Mouse (Mus musculus): Measurements from ENCODE around the gene Csdc2. TPM values are rescaled to one million over a fixed set of nuclear protein-coding genes. Genes with fewer than 3 reads are reported as not detected.

Gene Csdc2
- polyA plus RNA-seq (2012; rRNA removed) = 8.0 and 9.7 TPM in 2 replicates

- WGBS = 11% methylated on average over 12 of the region's 12 CpGs
- DNase-seq = peak; percentile 18
- H3K4me1 ChIP-seq (ENCODE audit: control insufficient read depth, insufficient read depth, low read length) = peaks cover 6% of the 10 kb centered on the region; the same call in 1 of the 2 replicates
- TF ChIP-seq CTCF (IDR thresholded peaks at IDR 0.05; ENCODE audit: insufficient read depth, low read length) = no peak
- no peak for TF ChIP-seq POLR2A (IDR thresholded peaks at IDR 0.05; ENCODE audit: borderline replicate concordance, extremely low read depth, low read depth, low read length)
- H3K4me3 ChIP-seq (replicated peaks; ENCODE audit: extremely low read depth, low read depth, low read length) = peak within 1 kb of the TSS; percentile 33
Measured at GRCm38 (mm10) chr15:81936679-81937078, at the start of gene Csdc2. Gene Csdc2, plus strand, starts transcription at chr15:81936759.

DNA sequence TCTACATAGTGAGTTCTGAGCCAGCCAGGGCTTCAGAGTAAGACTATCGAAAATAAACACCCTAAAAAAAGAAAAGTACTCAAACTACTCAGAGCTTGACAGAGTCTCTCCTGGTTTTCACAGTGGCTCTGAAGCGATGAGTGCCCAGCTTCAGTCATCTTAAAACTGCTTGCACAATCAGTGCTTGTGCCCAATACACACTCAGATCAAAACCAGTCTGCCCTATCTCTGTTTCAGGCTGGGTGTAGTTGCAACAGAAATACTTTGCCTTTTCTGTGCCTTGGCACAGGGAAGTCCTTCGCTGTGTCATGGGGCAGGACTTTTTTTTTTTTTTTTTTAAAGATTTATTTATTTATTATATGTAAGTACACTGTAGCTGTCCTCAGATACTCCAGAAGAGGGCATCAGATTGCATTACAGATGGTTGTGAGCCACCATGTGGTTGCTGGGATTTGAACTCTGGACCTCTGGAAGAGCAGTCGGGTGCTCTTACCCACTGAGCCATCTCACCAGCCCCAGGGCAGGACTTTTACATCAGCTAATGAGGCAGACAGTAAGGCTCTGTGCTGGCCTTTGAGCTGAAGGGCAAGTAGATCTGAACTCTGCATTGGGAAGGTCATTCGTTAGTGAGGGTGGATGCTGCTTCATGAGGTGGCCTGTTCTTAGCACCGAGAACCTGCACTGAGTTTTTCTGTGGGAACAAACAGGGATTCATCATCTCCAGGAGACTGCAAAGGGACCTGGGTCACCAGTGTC lies 49.6 kb upstream of the Csdc2 start:
- DNase-seq = no peak
- Histone ChIP-seq H3K4me3 (replicated peaks; ENCODE audit: extremely low read depth, low read depth, low read length) (no peak overlapping the region), H3K4me1 (ENCODE audit: control insufficient read depth, insufficient read depth, low read length) (peaks cover 3% of the 10 kb centered on the region)
- 75% methylated on average over 6 of the region's 6 CpGs for WGBS
- TF ChIP-seq CTCF (IDR thresholded peaks at IDR 0.05; ENCODE audit: insufficient read depth, low read length) (no peak), POLR2A (IDR thresholded peaks at IDR 0.05; ENCODE audit: borderline replicate concordance, extremely low read depth, low read depth, low read length) (no peak)

GRCm38 (mm10) chr15:81889175-81889574 lies 47.4 kb upstream of the Csdc2 start:
- TF ChIP-seq POLR2A (IDR thresholded peaks at IDR 0.05; ENCODE audit: borderline replicate concordance, extremely low read depth, low read depth, low read length) (no peak), CTCF (IDR thresholded peaks at IDR 0.05; ENCODE audit: insufficient read depth, low read length) (no peak)
- DNase-seq = no peak

GRCm38 (mm10) chr15:81891140-81891802 lies 45.3 kb upstream of the Csdc2 start:
- DNase-seq = no peak
- TF ChIP-seq POLR2A (IDR thresholded peaks at IDR 0.05; ENCODE audit: borderline replicate concordance, extremely low read depth, low read depth, low read length) = no peak
- no peak for TF ChIP-seq CTCF (IDR thresholded peaks at IDR 0.05; ENCODE audit: insufficient read depth, low read length)
- H3K4me1 ChIP-seq (ENCODE audit: control insufficient read depth, insufficient read depth, low read length) = peaks cover 5% of the 10 kb centered on the region
- 81% methylated on average over 7 of the region's 7 CpGs for WGBS
- H3K4me3 ChIP-seq (replicated peaks; ENCODE audit: extremely low read depth, low read depth, low read length) = no peak overlapping the region

More at GRCm38 (mm10) chr15:81889175-81889574, 47.4 kb upstream of the Csdc2 start:
- WGBS = 89% methylated on average over 7 of the region's 7 CpGs
- Histone ChIP-seq H3K4me3 (replicated peaks; ENCODE audit: extremely low read depth, low read depth, low read length) (no peak overlapping the region), H3K4me1 (ENCODE audit: control insufficient read depth, insufficient read depth, low read length) (peaks cover 3% of the 10 kb centered on the region)

DNA sequence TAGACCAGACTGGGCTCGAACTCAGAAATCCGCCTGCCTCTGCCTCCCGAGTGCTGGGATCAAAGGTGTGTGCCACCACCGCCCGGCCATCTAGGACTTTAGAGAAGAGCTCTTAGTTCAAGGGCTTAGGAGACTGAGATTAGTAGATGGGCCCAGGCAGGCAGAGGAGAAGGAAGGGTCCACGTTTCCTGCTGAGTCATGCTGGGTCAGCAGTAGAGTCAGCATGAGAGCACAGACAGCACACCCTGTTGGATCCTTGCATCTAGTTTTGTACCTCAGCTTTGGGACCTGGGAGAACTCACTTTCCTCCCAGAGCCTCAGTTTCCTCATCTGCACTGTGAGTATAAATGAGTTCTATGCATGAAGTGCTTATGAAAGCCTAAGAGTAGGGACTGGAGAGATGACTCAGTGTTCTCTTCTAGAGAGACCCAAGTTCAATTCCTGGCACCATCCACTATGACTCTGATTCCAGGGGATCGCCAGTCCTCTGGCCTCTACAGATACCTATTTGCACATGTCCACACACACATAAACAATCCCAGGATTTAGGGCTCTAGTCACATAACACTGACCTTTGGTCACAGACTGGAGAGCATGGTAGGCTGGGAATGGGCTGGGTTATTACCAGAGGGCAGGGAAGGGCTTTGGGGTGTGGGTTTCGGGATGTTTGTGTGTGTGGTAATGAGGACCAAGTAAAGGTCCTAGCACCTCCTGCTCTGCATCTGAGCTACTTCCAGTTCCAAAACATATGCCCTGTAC lies 44.6 kb upstream of the Csdc2 start:
- H3K4me3 ChIP-seq (replicated peaks; ENCODE audit: extremely low read depth, low read depth, low read length) = no peak overlapping the region
- H3K4me1 ChIP-seq (ENCODE audit: control insufficient read depth, insufficient read depth, low read length) = peaks cover 3% of the 10 kb centered on the region; the same call in 1 of the 2 replicates
- WGBS = 81% methylated on average over 8 of the region's 8 CpGs
- no peak for DNase-seq
- TF ChIP-seq POLR2A (IDR thresholded peaks at IDR 0.05; ENCODE audit: borderline replicate concordance, extremely low read depth, low read depth, low read length) = no peak
- TF ChIP-seq CTCF (IDR thresholded peaks at IDR 0.05; ENCODE audit: insufficient read depth, low read length) = no peak

DNA sequence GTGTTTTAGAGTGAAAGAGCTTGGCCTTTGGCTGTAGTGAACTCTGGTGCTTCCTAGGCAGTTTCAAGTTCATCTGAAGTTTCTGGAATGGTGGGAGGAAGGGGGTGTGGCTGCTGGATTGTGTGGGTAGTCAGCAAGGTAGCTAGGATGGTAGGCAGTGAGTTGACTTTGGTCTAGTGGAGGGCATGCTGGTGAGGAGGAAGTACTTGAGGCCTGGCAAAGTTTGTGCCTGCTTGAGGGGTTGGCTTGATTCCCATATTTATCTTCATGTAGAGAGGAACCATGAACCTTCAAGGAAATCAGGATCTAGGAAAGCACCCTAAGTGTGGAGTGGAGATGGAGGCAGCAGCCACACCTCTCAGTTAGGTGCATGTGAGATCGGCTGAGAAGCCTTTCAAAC lies 42.6 kb upstream of the Csdc2 start:
- TF ChIP-seq CTCF (IDR thresholded peaks at IDR 0.05; ENCODE audit: insufficient read depth, low read length) (no peak), POLR2A (IDR thresholded peaks at IDR 0.05; ENCODE audit: borderline replicate concordance, extremely low read depth, low read depth, low read length) (no peak)
- Histone ChIP-seq H3K4me1 (ENCODE audit: control insufficient read depth, insufficient read depth, low read length) (peaks cover 3% of the 10 kb centered on the region; the same call in 1 of the 2 replicates), H3K4me3 (replicated peaks; ENCODE audit: extremely low read depth, low read depth, low read length) (no peak overlapping the region)
- 74% methylated on average over 1 of the region's 1 CpGs for WGBS
- peak; percentile 59 for DNase-seq

- H3K4me1 ChIP-seq (ENCODE audit: control insufficient read depth, insufficient read depth, low read length) = peaks cover 3% of the 10 kb centered on the region; the same call in 1 of the 2 replicates
- no peak for DNase-seq
- 85% methylated on average over 2 of the region's 2 CpGs for WGBS
- no peak for TF ChIP-seq CTCF (IDR thresholded peaks at IDR 0.05; ENCODE audit: insufficient read depth, low read length)
- TF ChIP-seq POLR2A (IDR thresholded peaks at IDR 0.05; ENCODE audit: borderline replicate concordance, extremely low read depth, low read depth, low read length) = no peak
- H3K4me3 ChIP-seq (replicated peaks; ENCODE audit: extremely low read depth, low read depth, low read length) = no peak overlapping the region
Measured at GRCm38 (mm10) chr15:81896407-81896806, 40.2 kb upstream of the Csdc2 start.

- TF ChIP-seq CTCF (IDR thresholded peaks at IDR 0.05; ENCODE audit: insufficient read depth, low read length) = no peak
- no peak for TF ChIP-seq POLR2A (IDR thresholded peaks at IDR 0.05; ENCODE audit: borderline replicate concordance, extremely low read depth, low read depth, low read length)
- H3K4me1 ChIP-seq (ENCODE audit: control insufficient read depth, insufficient read depth, low read length) = peaks cover 3% of the 10 kb centered on the region; the same call in 1 of the 2 replicates
- H3K4me3 ChIP-seq (replicated peaks; ENCODE audit: extremely low read depth, low read depth, low read length) = no peak overlapping the region
- WGBS = 90% methylated on average over 5 of the region's 5 CpGs
- no peak for DNase-seq
Measured at GRCm38 (mm10) chr15:81897607-81898285, 38.8 kb upstream of the Csdc2 start.

- 69% methylated on average over 2 of the region's 2 CpGs for WGBS
- no peak for TF ChIP-seq POLR2A (IDR thresholded peaks at IDR 0.05; ENCODE audit: borderline replicate concordance, extremely low read depth, low read depth, low read length)
- TF ChIP-seq CTCF (IDR thresholded peaks at IDR 0.05; ENCODE audit: insufficient read depth, low read length) = no peak
- Histone ChIP-seq H3K4me1 (ENCODE audit: control insufficient read depth, insufficient read depth, low read length) (peaks cover 3% of the 10 kb centered on the region; the same call in 1 of the 2 replicates), H3K4me3 (replicated peaks; ENCODE audit: extremely low read depth, low read depth, low read length) (no peak overlapping the region)
- no peak for DNase-seq
Measured at GRCm38 (mm10) chr15:81898751-81899150, 37.8 kb upstream of the Csdc2 start.
